Mouse (Mus musculus) lung, embryonic 14.5 days (tissue): ENCODE measurements at regions not wholly inside any gene's neighbourhood (a gene's known extent, or its start where the extent isn't known, plus 50 kb on each side); places are given as distances from the start of the nearest gene placed in this dataset.

Source experiments
- ATAC-seq: fragments of 200-750 bp; cut with Nextera tagmentation; 2 replicates; pipeline ENCODE4 v1.8.0; 2017; ENCODE audit warnings: mild to moderate bottlenecking, moderate TSS enrichment, moderate library complexity; ENCODE audit not compliant: insufficient read depth
- DNase-seq: peaks from one replicate; pipeline ENCODE4 v3.0.0-alpha.2; 2015
- H3K27ac ChIP-seq: fragments of 300-500 bp; sonication (generic); 2 replicates; pipeline ENCODE4 v1.5.1; 2014; ENCODE audit warnings: low read depth, mild to moderate bottlenecking, moderate library complexity
- H3K27me3 ChIP-seq: fragments of 300-500 bp; sonication (generic); 2 replicates; pipeline ENCODE4 v1.6.1; 2014; ENCODE audit warnings: low read length, control low read depth; ENCODE audit not compliant: insufficient read depth
- H3K36me3 ChIP-seq: fragments of 300-500 bp; sonication (generic); 2 replicates; pipeline ENCODE4 v1.6.1; 2014; ENCODE audit warnings: control low read depth; ENCODE audit not compliant: insufficient read depth
- H3K4me1 ChIP-seq: fragments of 300-500 bp; sonication (generic); 2 replicates; pipeline ENCODE4 v1.6.1; 2014; ENCODE audit warnings: antibody characterized with exemption, control low read depth; ENCODE audit not compliant: insufficient read depth
- H3K4me2 ChIP-seq: fragments of 300-500 bp; sonication (generic); 2 replicates; pipeline ENCODE4 v1.6.1; 2014; ENCODE audit warnings: mild to moderate bottlenecking
- H3K4me3 ChIP-seq: fragments of 300-500 bp; sonication (generic); 2 replicates; pipeline ENCODE4 v1.5.1; 2014; ENCODE audit warnings: low read depth, low read length
- H3K9ac ChIP-seq: fragments of 300-500 bp; sonication (generic); 2 replicates; pipeline ENCODE4 v1.6.1; 2014
- H3K9me3 ChIP-seq: fragments of 300-500 bp; sonication (generic); 2 replicates; pipeline ENCODE4 v1.6.1; 2016; ENCODE audit warnings: low read depth, low read length, control low read depth
- CTCF ChIP-seq: IDR thresholded peaks from 2 replicates; pipeline ENCODE4 v1.5.1; 2016; ENCODE audit warnings: antibody characterized with exemption, low read depth
- WGBS: fragments of 180-500 bp; shearing (Covaris S2); extraction: QIAGEN DNeasy Blood & Tissue Kit; methylation state at CpG from one replicate; pipeline ENCODE4 v1.1.7; 2014; 5-methylcytosine and 5-hydroxymethylcytosine counted together

- Histone ChIP-seq H3K4me2 (no peak overlapping the region), H3K4me3 (no peak overlapping the region), H3K27me3 (peaks cover 41% of the 10 kb centered on the region), H3K4me1 (no peaks in the 10 kb centered on the region), H3K9me3 (no peaks in the 10 kb centered on the region), H3K27ac (no peak overlapping the region), H3K9ac (no peak overlapping the region), H3K36me3 (no peaks in the 10 kb centered on the region)
- ATAC-seq (no peak), DNase-seq (no peak)
- 3% methylated on average over 22 of the region's 22 CpGs for WGBS
- no peak for TF ChIP-seq CTCF
These were observed 150.4 kb upstream of the Lhx5 start for GRCm38 (mm10) chr5:120280991-120281602.

GRCm38 (mm10) chr5:120281840-120282565 lies 149.5 kb upstream of the Lhx5 start:
- no peak for ATAC-seq
- WGBS = 29% methylated on average over 18 of the region's 18 CpGs

DNA sequence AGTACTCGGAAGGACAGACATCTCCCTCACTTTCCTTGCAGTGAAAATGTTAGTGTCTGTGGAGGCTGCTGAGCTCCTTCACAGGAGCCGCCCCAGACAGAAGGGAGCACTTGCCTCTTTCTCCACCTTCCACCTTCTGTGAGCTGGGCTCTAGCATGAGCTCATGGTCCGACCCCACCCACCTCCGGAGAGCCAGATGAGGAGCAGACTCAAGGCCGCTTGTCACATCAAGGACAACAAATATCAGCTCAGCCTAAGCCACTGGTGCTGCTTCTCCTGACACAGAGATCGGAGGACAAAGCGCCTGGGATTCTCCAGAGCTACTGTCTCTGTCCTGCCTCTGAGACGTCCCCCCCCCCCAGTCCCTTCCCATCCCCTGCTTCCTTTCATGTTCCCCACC lies 146.9 kb upstream of the Lhx5 start:
- DNase-seq (no peak), ATAC-seq (no peak)
- TF ChIP-seq CTCF = no peak
- WGBS = 34% methylated on average over 8 of the region's 8 CpGs
- Histone ChIP-seq H3K4me1 (no peaks in the 10 kb centered on the region), H3K27me3 (peaks cover 53% of the 10 kb centered on the region), H3K27ac (no peak overlapping the region), H3K9ac (no peak overlapping the region), H3K9me3 (no peaks in the 10 kb centered on the region; the same call in 1 of the 2 replicates), H3K36me3 (no peaks in the 10 kb centered on the region), H3K4me3 (no peak overlapping the region), H3K4me2 (no peak overlapping the region)

More at GRCm38 (mm10) chr5:120281840-120282565, 149.5 kb upstream of the Lhx5 start:
- H3K4me2 ChIP-seq = no peak overlapping the region
- no peak for DNase-seq
- no peak overlapping the region for H3K4me3 ChIP-seq
- H3K27ac ChIP-seq = no peak overlapping the region
- H3K27me3 ChIP-seq = peaks cover 44% of the 10 kb centered on the region
- TF ChIP-seq CTCF = no peak
- H3K9ac ChIP-seq = no peak overlapping the region
- H3K9me3 ChIP-seq = no peaks in the 10 kb centered on the region
- H3K36me3 ChIP-seq = no peaks in the 10 kb centered on the region
- H3K4me1 ChIP-seq = no peaks in the 10 kb centered on the region

DNA sequence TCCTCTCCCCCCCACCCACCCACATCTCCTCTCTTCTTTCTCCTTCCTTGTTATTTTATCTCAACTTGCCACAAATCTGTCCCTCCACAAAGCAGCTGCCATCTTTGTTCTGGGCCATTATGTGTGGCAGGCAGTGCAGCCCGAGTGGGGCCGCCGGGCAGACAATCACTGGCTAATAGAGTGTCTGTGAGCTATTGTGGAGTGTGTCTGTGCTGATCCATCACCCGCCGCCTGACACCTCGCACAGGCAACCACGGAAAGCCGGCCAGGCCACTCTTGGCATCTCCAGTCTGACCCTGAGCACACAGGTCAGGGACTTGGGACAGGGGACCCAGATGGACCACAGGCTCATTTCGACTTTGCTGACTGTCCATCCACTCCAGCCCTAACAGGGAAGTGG lies 146.5 kb upstream of the Lhx5 start:
- Histone ChIP-seq H3K36me3 (no peaks in the 10 kb centered on the region), H3K4me3 (no peak overlapping the region), H3K4me2 (no peak overlapping the region), H3K9me3 (no peaks in the 10 kb centered on the region; the same call in 1 of the 2 replicates), H3K27me3 (peaks cover 49% of the 10 kb centered on the region), H3K27ac (no peak overlapping the region), H3K4me1 (no peaks in the 10 kb centered on the region), H3K9ac (no peak overlapping the region)
- 11% methylated on average over 9 of the region's 9 CpGs for WGBS
- no peak for ATAC-seq
- DNase-seq = no peak
- no peak for TF ChIP-seq CTCF

- peaks cover 33% of the 10 kb centered on the region for H3K27me3 ChIP-seq
- H3K27ac ChIP-seq = no peak overlapping the region
- no peak for DNase-seq
- H3K4me1 ChIP-seq = no peaks in the 10 kb centered on the region
- 74% methylated on average over 4 of the region's 4 CpGs for WGBS
- H3K9ac ChIP-seq = no peak overlapping the region
- H3K4me2 ChIP-seq = no peak overlapping the region
- ATAC-seq = no peak
- no peak for TF ChIP-seq CTCF
- H3K36me3 ChIP-seq = no peaks in the 10 kb centered on the region
- H3K4me3 ChIP-seq = no peak overlapping the region
- H3K9me3 ChIP-seq = peaks cover 4% of the 10 kb centered on the region; the same call in 1 of the 2 replicates
These were observed 144.7 kb upstream of the Lhx5 start for GRCm38 (mm10) chr5:120286787-120287186.

DNA sequence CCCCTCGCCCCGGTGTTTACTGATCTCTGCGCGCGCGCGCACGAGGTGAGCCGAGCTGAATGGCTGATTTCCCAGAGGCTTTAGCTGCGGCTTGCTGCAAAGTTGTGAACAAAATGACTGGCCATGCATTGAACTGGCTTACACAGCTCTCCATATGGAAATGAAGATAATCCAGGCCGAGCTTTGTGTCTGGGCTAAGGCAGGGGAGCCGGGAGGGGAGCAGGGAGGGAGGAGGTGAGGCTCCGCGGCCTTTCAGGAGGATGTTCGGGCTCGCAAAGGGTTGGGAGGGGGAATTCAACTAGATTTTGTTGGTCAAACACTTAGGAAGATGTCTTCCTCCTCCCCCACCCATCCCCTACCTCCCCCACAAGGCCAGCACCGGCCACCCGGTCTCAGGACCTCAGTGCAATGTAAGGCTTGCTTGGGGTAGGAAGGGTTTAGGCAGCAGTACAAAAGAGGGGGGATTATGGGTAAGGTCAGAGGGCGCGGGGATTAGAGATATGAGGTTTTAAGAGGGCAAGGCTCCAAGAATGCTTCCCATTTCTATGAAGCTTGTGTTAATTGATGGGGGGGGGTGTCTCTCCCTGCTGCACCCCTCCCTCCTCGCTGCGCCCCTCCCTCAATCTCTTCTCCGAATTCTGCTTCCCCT lies 143.3 kb upstream of the Lhx5 start:
- ATAC-seq (no peak), DNase-seq (peak; percentile 7)
- 4% methylated on average over 22 of the region's 23 CpGs for WGBS
- Histone ChIP-seq H3K4me3 (no peak overlapping the region), H3K27me3 (peaks cover 26% of the 10 kb centered on the region), H3K4me1 (no peaks in the 10 kb centered on the region), H3K27ac (no peak overlapping the region), H3K9me3 (peaks cover 4% of the 10 kb centered on the region; the same call in 1 of the 2 replicates), H3K36me3 (no peaks in the 10 kb centered on the region), H3K9ac (no peak overlapping the region), H3K4me2 (no peak overlapping the region)
- TF ChIP-seq CTCF = no peak

- no peak for DNase-seq
- WGBS = 31% methylated on average over 16 of the region's 16 CpGs
- no peak for TF ChIP-seq CTCF
- no peak overlapping the region for H3K4me3 ChIP-seq
- no peaks in the 10 kb centered on the region for H3K36me3 ChIP-seq
- peaks cover 28% of the 10 kb centered on the region; the same call in 1 of the 2 replicates for H3K27me3 ChIP-seq
- peaks cover 4% of the 10 kb centered on the region; the same call in 1 of the 2 replicates for H3K9me3 ChIP-seq
- no peak overlapping the region for H3K9ac ChIP-seq
- ATAC-seq = no peak
- H3K4me2 ChIP-seq = no peak overlapping the region
- no peaks in the 10 kb centered on the region for H3K4me1 ChIP-seq
- H3K27ac ChIP-seq = no peak overlapping the region
These were observed 136.9 kb upstream of the Lhx5 start for GRCm38 (mm10) chr5:120294526-120295078.
